Mouse (Mus musculus) adrenal gland, adult 2 months (tissue): ENCODE data around the gene Chml. TPM values are rescaled to one million over a fixed set of nuclear protein-coding genes. Genes with fewer than 3 reads are reported as not detected.

Source experiments
- DNase-seq: peaks from one replicate; pipeline ENCODE4 v3.0.0; 2021
- polyA plus RNA-seq: library from polyadenylated mRNA; depleted of rRNA; stranded (reverse); fragments of >200 nt; gene quantifications from 2 replicates; pipeline ENCODE4 v1.2.3, GENCODE M21; 2012; rRNA removed
- total RNA-seq, 2 experiments: library from RNA; stranded (reverse); gene quantifications; 2 replicates each; pipeline ENCODE4 v1.2.3; 2021

Gene Chml
- total and polyA plus RNA-seq, 3 experiments = 7.3 to 62.7 (median 8.0) TPM

DNA sequence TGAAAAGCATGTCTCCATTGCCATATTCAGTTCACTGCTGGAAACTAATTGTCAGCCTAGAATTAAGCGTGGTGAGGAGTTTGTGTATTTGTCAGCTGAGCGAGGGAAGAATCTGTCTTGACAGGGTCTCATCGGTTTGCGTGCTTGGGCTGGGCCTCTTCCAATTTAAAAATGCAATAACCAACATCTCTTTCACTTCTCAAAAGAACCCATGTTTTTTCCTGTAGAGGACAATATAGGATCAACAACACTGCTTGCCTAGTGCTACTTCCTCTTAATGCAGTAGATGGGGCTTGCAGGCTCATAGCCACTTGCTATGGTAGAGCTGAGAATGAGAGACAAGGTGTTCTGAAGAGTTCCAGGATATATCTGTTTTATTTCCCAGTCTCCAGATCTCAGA is 32.8 kb downstream of the Chml start:
- DNase-seq = no peak

DNA sequence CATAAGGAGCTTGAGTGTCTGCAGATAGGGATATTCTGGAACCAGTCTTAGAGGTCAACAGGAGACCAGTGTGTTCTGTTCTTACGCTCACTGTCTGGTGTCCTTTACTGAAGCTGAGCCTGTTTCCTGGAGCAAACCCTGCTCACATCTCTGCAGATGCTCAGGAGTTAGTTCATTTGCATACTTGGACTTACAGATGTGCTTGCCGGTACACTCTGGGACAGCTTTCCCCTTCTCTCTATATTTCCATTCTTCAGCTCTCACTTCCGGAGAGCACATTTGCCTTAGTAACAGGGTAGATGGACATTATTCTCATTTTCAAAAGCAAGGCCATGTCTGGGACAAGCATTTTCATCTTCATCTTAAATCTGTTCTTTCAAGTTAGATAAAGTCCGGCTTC is 44.1 kb downstream of the Chml start:
- DNase-seq = no peak

GRCm38 (mm10) chr1:175646952-175647351 is 45.7 kb downstream of the Chml start:
- no peak for DNase-seq

GRCm38 (mm10) chr1:175643496-175644265 is 49.0 kb downstream of the Chml start:
- no peak for DNase-seq

- no peak for DNase-seq
These were observed 52.1 kb downstream of the Chml start for GRCm38 (mm10) chr1:175640435-175641150.

- DNase-seq = no peak
These were observed 53.6 kb downstream of the Chml start for GRCm38 (mm10) chr1:175639072-175639471.

- no peak for DNase-seq
These were observed 55.0 kb downstream of the Chml start for GRCm38 (mm10) chr1:175637677-175638076.

GRCm38 (mm10) chr1:175632470-175632869 is 60.2 kb downstream of the Chml start:
- no peak for DNase-seq

Other genes with a start within 250 kb of the Chml start
- 10 to 100 TPM; 22.3 TPM for gene Rgs7, start 200.4 kb downstream of the Chml start, total RNA-seq
- gene Rgs7, start 200.4 kb downstream of the Chml start, polyA plus RNA-seq = 2.1 and 2.7 TPM in 2 replicates
- gene Kmo, start 72.5 kb downstream of the Chml start, total RNA-seq = under 1 TPM; 0.59 to 0.84 TPM
- 0.07 TPM in 1 of 2 replicates, not detected in the other for gene Kmo, start 72.5 kb downstream of the Chml start, polyA plus RNA-seq
- 100 to 1,000 TPM; 218 to 258 TPM for gene Fh1, start 67.3 kb downstream of the Chml start, total RNA-seq
- gene Fh1, start 67.3 kb downstream of the Chml start, polyA plus RNA-seq = 20.5 and 23.8 TPM in 2 replicates
- 10 to 100 TPM; 10.9 to 17.2 TPM for gene Opn3, start 125 bp downstream of the Chml start, total RNA-seq
- 8.3 and 9.5 TPM in 2 replicates for gene Opn3, start 125 bp downstream of the Chml start, polyA plus RNA-seq
- not detected for gene Wdr64, start 5.7 kb upstream of the Chml start, total RNA-seq
- not detected in 2 replicates for gene Wdr64, start 5.7 kb upstream of the Chml start, polyA plus RNA-seq
- 1 to 10 TPM; 1.1 to 1.2 TPM for gene Exo1, start 187.7 kb upstream of the Chml start, total RNA-seq
- 0.03 and 0.12 TPM in 2 replicates for gene Exo1, start 187.7 kb upstream of the Chml start, polyA plus RNA-seq
- not detected for gene Gm38100, start 227.4 kb upstream of the Chml start, total RNA-seq
- gene Gm38100, start 227.4 kb upstream of the Chml start, polyA plus RNA-seq = not detected in 2 replicates